Mouse (Mus musculus): ENCODE measurements around the gene Naa16. TPM values are rescaled to one million over a fixed set of nuclear protein-coding genes. Genes with fewer than 3 reads are reported as not detected.

Naa16 gene
- total RNA-seq (2015; ENCODE audit: low replicate concordance) (43.2 and 65.8 TPM in 2 replicates), total RNA-seq (2017; ENCODE audit: low replicate concordance) (49.9 and 60.7 TPM in 2 replicates)

GRCm38 (mm10) chr14:79390265-79390926, at the start of gene Naa16:
TSS of gene Naa16 (minus strand) at chr14:79390778.
- peak; percentile 89 for ATAC-seq (replicated peaks; ENCODE audit: low FRiP score, poor library complexity, severe bottlenecking)

GRCm38 (mm10) chr14:79434068-79434467, 43.5 kb upstream of the Naa16 start:
- no peak for ATAC-seq (replicated peaks; ENCODE audit: low FRiP score, poor library complexity, severe bottlenecking)

GRCm38 (mm10) chr14:79426730-79427365, 36.3 kb upstream of the Naa16 start:
- ATAC-seq (replicated peaks; ENCODE audit: low FRiP score, poor library complexity, severe bottlenecking), result peak; percentile 50

- peak; percentile 97 for ATAC-seq (replicated peaks; ENCODE audit: low FRiP score, poor library complexity, severe bottlenecking)
These were observed 35.6 kb upstream of the Naa16 start, which contains the start of gene Kbtbd7 for GRCm38 (mm10) chr14:79425979-79426729. TSS of gene Kbtbd7 (plus strand) at chr14:79426511.

- ATAC-seq (replicated peaks; ENCODE audit: low FRiP score, poor library complexity, severe bottlenecking), result no peak
These were observed 29.6 kb upstream of the Naa16 start for GRCm38 (mm10) chr14:79420083-79420685.

GRCm38 (mm10) chr14:79413121-79413520, 22.5 kb upstream of the Naa16 start:
- ATAC-seq (replicated peaks; ENCODE audit: low FRiP score, poor library complexity, severe bottlenecking), result no peak

GRCm38 (mm10) chr14:79410662-79411061, 20.1 kb upstream of the Naa16 start:
- no peak for ATAC-seq (replicated peaks; ENCODE audit: low FRiP score, poor library complexity, severe bottlenecking)

- 0 out of 2 replicates have a peak, but pooled peaks have one; percentile 34 for ATAC-seq (replicated peaks; ENCODE audit: low FRiP score, poor library complexity, severe bottlenecking)
These were observed 18.8 kb upstream of the Naa16 start for GRCm38 (mm10) chr14:79409278-79409830.

- ATAC-seq (replicated peaks; ENCODE audit: low FRiP score, poor library complexity, severe bottlenecking), result no peak
These were observed 17.1 kb upstream of the Naa16 start for GRCm38 (mm10) chr14:79407641-79408040.

GRCm38 (mm10) chr14:79397321-79398122, 6.9 kb upstream of the Naa16 start, which contains the start of gene Mtrf1:
TSS of gene Mtrf1 (plus strand) at chr14:79397772.
- ATAC-seq (replicated peaks; ENCODE audit: low FRiP score, poor library complexity, severe bottlenecking), result peak; percentile 94

GRCm38 (mm10) chr14:79394564-79394963, 4.0 kb upstream of the Naa16 start:
- ATAC-seq (replicated peaks; ENCODE audit: low FRiP score, poor library complexity, severe bottlenecking), result no peak

GRCm38 (mm10) chr14:79393289-79393688, 2.7 kb upstream of the Naa16 start:
- no peak for ATAC-seq (replicated peaks; ENCODE audit: low FRiP score, poor library complexity, severe bottlenecking)

GRCm38 (mm10) chr14:79389438-79390264, 927 bp downstream of the Naa16 start:
- peak; percentile 32 for ATAC-seq (replicated peaks; ENCODE audit: low FRiP score, poor library complexity, severe bottlenecking)

GRCm38 (mm10) chr14:79388304-79388703, 2.3 kb downstream of the Naa16 start:
- ATAC-seq (replicated peaks; ENCODE audit: low FRiP score, poor library complexity, severe bottlenecking), result no peak

GRCm38 (mm10) chr14:79383120-79383519, 7.5 kb downstream of the Naa16 start:
- peak; percentile 85 for ATAC-seq (replicated peaks; ENCODE audit: low FRiP score, poor library complexity, severe bottlenecking)

- ATAC-seq (replicated peaks; ENCODE audit: low FRiP score, poor library complexity, severe bottlenecking), result no peak
These were observed 13.5 kb downstream of the Naa16 start for GRCm38 (mm10) chr14:79377041-79377440.

- ATAC-seq (replicated peaks; ENCODE audit: low FRiP score, poor library complexity, severe bottlenecking), result no peak
These were observed 32.5 kb downstream of the Naa16 start for GRCm38 (mm10) chr14:79358055-79358454.

GRCm38 (mm10) chr14:79346384-79346783, 44.2 kb downstream of the Naa16 start:
- ATAC-seq (replicated peaks; ENCODE audit: low FRiP score, poor library complexity, severe bottlenecking), result no peak
